Mouse (Mus musculus) B cell, adult (primary cell): Measurements from ENCODE around the gene Tmem144. TPM values are rescaled to one million over a fixed set of nuclear protein-coding genes. Genes with fewer than 3 reads are reported as not detected.

Experiments
- total RNA-seq: library from RNA; stranded (reverse); gene quantifications from 4 replicates; pipeline ENCODE4 v1.2.4, GENCODE M21; 2023; ENCODE audit not compliant: inconsistent age

Tmem144 gene
- 0.29 to 2.2 TPM (median 0.70 TPM) in 4 replicates for total RNA-seq

DNA sequence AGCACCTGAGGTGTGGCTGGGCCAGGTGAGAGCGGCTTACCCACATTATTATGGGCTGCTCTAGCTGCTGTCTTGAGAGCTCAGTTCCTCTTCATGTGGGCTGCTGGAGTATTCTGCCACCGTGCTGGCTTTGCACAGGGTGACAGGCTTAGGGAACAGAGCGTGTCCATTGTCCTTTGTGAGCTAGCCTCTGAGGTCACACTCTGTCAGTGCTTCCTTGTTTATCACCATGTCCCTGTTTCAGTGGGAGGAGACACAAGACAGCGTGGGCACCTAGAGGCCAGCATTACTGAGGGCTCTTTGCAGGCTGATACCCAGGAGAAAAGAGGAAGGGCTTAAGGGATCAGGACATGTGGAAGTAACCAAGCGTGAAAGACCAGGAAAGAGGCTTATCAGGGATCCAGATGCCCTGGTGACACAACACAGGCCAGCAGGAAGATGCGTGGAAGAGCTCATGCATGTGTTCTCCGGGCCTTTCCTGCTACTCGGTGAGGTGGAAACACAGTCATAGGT is at the start of gene Tmem144:
Gene Tmem144, minus strand, starts transcription at position 120 of the 513 bp plus-strand sequence.

DNA sequence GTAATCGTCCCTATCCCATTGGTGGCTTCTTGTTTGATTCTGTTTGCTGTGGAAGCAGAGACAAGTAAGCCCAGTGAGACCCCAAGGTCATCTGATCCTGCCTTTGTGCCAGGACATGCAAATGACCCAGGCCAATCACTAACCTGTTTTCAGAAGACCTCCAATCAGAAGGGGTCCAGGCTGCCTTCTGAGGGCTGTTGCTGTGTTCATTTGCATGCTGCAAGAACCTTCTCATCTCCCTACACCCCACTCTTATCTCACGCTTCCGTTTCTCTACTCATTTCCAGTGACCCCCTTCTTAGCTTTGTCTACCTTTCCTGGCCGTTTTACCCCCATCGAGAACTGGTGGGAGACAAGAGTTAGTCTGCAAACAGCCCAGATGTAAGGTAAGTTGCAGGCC is 31.7 kb upstream of the Tmem144 start, which contains the start of gene Fam198b:
Gene Fam198b, plus strand, starts transcription at position 229 of the 400 bp plus-strand sequence.

Other genes with a start within 250 kb of the Tmem144 start
- 1.8 to 3.7 TPM (median 2.7 TPM) in 4 replicates for gene 4930579G24Rik, start 223.7 kb downstream of the Tmem144 start, total RNA-seq
- 16.3 to 24.0 TPM (median 22.6 TPM) in 4 replicates for gene Etfdh, start 223.3 kb downstream of the Tmem144 start, total RNA-seq
- gene Rxfp1, start 114.9 kb downstream of the Tmem144 start, total RNA-seq: 0.81 to 1.4 TPM (median 1.2 TPM) in 4 replicates
- 0.10 TPM in 1 of 4 replicates, not detected in the others for gene Fam198b, start 31.8 kb upstream of the Tmem144 start, total RNA-seq